Mouse (Mus musculus): ENCODE results near the gene Fgf10. TPM values are rescaled to one million over a fixed set of nuclear protein-coding genes. Genes with fewer than 3 reads are reported as not detected.

Gene Fgf10
- total RNA-seq, 4 experiments from 2014 or later: 10.3 to 15.9 (median 13.1) TPM

DNA sequence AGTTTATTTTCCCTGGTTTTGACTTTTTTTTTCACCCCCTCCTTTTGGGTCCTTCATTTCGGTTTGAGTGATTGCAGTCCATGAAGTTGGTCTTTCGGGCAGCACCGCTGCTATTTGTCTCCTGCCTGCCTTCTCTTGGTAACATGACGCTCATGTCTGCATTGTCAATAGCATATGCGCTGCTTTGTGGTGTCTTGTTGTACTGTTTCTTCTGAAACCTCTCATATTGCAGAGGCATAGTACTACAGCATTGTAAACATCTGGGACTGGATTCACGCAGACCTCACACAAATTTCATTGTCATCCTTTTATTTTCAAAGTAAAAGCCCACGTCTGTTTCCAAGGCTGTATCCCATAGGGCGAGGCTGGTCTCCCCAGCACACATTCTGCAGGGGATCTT is 46.7 kb downstream of the Fgf10 start:
- no peak for DNase-seq (ENCODE audit: low spot score in 2 of 2)

DNA sequence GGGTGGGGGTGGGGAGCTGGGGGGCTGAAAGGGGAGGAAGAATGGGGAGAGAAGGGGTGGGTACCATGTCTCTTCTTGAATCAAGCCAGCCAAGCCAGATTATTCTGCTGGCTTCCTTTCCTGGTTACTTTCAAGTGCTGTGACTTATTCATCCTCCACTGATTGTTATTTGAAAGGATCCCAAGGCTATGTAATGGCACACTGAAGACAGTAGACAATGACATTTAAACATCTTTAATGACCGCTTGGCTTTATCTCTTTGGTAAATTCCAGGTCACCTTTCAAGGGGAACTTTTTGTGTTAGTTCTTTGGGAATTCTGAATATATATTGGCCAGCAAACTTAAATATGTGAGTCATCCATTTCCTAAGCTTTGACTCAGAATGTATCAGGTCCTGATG is 47.1 kb downstream of the Fgf10 start:
- DNase-seq (ENCODE audit: low spot score in 2 of 2): no peak

DNA sequence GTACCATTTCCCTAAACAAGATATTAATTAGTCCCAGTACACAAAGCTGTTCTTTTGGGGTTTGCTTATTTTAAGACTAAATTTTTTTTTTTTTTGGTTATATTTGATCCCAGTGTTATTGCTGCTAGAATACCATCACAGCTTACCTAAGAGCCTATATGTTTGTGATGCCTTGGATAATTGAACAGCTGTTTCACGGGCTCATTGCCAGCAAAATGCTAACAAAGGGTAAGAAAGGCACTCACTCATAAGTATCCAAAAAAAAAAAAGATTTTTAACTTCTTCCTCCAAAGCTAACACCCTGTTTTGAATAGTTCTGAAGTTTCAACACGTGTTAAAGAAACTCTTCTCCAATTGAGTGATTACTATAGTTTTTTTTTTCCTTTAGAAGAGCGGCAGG is 48.8 kb downstream of the Fgf10 start:
- DNase-seq (ENCODE audit: low spot score in 2 of 2): no peak

DNA sequence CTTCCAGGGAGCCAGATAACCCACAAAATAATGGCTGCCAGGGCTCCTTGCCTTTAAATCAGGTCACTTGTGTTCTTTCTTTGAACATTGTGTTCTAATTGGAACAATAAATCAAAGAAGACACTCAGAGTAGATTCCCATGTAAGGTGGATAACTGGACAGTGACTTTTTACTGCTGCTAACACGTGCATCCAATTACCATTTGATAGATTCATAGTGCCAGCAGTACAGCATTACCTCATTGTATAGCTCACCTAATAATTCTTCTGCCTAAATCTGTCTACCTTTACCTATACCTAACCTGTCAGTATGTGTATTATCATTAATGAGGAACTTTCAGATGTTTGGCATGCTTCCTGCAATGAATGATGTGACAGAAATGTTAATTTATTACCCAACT is 52.1 kb downstream of the Fgf10 start:
- no peak for DNase-seq (ENCODE audit: low spot score in 2 of 2)

DNA sequence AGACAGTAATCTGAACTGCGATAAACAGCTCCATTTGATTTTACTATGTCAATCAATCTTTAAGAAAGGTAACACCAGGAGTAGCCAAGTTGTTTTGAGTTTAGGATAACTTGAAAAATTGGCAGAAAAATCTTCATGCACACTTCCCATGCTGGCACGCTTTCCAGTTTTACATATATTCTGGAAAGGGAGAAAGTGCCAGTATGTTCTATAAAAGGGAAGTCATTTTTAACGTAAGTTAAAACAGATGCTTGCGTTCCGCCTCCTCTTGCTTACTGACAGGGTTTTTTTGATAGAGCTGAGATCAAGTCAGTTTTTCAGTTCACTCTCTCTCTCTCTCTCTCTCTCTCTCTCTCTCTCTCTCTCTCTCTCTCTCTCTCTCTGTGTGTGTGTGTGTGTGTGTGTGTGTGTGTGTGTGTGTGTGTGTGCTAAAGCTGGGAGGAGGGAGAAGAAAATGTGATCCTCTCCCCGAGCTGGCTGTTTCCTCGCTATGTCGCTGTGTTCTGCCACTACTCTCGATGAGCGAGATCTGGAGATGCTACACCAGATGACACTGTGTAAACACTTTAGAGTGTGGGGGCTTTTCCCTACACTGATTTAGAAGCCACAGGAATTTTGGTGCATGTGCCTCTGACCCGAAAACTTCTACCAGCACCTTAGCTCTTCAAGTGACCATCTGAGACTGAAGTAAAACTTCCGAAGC is 62.4 kb downstream of the Fgf10 start:
- no peak for DNase-seq (ENCODE audit: low spot score in 2 of 2)

DNA sequence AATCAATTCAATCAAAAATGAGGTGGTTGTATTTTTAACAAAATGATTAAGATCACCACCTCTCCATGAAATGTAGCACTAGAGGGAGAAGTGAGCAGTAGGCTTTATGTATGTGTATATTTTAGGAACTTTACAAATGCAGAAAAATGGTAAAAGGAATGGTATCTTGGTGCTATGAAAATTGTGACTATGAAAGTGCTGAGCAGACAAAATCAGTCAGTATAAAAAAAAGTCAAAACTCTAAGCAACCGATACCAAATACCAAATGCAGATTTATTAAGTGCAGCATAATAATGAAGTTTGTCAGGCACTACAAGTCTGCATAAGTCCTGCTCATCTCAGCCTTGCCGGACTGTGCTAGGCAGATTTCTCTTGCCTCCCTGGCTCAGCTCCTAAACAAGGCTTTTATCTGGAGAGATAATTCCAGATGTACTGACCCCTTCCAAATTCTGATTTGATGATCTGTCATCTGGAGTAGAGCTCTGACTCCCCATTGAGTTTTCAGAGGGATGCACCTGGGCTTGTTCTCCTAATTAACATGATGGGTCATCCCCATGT is 70.3 kb downstream of the Fgf10 start:
- no peak for DNase-seq (ENCODE audit: low spot score in 2 of 2)

DNA sequence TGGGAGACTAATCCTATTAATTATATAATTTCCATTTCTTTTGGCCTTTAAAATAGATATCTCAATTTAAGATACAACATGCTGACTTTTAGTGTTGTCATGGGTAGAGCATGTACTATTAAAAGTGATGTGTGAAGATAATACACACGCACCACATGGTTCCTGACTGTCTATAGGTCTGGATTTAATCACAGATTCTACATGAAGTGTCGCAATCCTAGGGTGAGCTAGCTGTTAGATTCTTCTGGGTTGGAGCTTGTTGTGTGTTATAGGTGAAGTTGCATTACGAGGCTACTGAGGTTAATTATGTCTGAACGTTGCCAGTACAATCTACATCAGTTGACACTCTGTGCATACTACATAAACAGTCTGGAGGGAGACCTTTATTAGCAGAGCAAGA is 73.2 kb downstream of the Fgf10 start:
- DNase-seq (ENCODE audit: low spot score in 2 of 2): no peak

DNA sequence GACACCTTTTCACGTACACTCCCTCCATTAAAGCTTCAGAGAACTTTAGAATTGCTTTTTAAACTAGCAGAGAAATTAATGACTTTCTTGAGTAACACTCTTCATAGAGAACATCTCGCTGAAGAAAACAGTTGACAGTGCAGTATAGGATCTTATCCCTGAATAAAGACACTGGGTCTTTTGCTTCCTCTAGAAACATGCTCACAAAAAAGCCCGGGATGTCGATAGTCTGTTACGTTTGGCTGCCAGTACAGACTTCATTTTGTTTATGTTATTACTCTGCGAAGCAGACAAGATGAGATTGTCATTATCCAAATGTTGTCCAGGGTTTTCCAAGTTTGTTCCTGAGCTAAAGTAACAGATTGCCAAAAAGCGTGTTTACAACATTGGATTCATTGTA is 75.2 kb downstream of the Fgf10 start:
- DNase-seq (ENCODE audit: low spot score in 2 of 2): no peak

DNA sequence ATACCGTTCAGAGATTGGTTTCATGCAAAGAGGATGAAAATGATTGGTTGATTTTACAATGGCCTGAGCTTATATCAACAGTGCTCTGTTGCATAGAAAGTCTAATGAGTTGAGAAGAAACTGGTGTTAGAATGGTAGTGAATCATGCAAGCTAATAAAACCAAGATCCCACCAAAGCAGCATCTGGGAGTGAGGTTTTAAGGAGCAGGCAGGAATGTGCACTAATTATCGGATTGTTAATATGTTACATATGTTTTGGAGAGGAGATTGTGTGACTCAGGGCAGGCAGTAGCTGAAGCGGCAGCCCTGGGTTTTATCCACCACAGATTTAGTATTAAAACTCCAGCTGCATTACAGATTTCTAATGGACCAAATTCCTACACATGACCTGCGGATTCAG is 76.8 kb downstream of the Fgf10 start:
- DNase-seq (ENCODE audit: low spot score in 2 of 2): no peak

DNA sequence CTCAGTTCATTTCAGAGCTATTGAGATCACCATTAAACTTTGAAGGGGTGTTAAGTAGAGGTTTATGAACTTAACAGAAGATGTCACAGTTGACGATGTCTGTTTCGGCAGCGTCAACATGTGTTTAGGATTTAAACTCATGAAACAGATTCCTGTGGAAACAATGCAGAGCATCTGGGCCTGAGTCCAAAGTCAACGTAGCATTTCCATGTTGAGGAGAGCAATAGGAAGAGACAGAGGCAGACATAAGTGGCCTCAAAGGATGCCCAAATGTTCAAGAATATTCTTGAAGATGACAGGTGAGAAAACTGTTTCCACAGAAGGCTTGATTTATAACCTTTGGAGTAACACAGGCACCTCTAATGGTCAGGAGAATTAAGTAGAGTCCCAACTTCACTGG is 84.4 kb downstream of the Fgf10 start:
- DNase-seq (ENCODE audit: low spot score in 2 of 2): no peak

DNA sequence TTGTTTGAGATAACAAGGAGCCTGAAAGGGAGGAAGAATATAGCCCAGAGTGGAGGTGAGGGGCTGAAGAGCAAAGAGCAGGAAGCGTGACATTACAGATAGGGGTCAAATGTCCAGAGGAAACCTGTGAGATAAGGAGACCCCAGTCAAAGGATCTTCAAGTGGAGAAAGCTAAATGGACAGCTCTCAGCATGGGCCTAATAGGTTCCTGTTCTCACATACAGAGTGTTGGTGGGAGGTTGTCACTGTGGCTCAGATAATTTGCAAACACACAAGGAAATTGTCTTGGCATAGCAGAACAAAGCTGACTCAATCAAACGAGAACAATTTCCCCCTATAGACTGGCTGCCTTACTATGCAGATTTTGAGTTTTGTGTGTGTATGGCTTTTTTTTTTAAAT is 89.4 kb downstream of the Fgf10 start:
- no peak for DNase-seq (ENCODE audit: low spot score in 2 of 2)

DNA sequence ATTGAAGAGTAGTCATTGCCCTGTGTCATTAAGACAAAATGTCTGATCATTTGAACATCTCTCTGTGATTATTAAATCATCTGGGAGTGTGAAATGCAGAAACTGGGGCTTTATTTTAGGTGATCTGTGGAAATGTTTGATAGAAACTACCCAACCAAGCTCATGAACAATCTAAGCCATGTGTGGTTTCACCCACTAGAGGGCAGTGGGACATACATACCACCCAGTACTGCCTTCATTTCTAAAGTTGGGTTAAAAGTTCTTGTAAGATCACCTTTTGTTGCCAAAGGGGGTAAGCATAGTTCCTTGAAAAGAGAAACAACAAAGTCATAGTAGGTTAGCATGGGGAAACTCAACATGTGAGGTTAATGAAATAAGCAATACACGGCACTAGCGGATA is 93.4 kb downstream of the Fgf10 start:
- no peak for DNase-seq (ENCODE audit: low spot score in 2 of 2)

DNA sequence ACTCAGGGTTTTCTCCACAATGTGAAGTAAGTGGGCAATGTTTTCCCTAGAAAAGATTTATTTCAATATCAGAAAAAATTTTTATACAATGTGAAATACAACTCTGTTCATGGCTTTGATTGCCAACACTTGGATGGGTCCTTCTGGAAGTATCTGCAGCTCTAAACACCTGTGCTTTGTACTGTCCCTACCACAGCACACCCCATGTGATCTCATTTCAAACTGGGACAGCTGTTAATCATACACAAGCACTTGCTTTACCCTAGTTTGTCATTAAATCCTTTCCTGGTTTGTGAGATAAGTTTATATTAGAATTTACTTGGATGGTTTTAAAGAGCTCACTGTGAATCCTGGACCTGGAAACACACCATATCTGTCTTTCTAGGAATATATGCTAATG is 102.6 kb downstream of the Fgf10 start:
- no peak for DNase-seq (ENCODE audit: low spot score in 2 of 2)

DNA sequence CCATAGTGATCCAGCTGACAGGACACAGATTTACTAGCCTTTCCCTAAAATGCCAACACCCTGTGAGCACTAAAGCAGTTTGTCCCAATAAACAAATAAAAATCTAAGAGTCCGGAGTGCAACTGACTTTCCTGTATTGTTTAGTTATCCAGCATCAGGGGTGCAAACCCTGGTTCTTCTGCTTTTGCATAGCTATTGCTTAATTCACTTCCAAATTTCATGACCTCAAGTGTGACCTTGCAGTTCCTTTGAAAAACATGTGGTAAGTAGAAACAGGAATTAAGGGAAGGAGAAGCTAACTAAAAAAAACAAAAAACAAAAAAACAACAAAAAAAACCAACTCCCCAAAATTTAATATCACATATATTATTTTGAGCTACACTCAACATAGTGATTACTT is 105.6 kb downstream of the Fgf10 start:
- no peak for DNase-seq (ENCODE audit: low spot score in 2 of 2)

DNA sequence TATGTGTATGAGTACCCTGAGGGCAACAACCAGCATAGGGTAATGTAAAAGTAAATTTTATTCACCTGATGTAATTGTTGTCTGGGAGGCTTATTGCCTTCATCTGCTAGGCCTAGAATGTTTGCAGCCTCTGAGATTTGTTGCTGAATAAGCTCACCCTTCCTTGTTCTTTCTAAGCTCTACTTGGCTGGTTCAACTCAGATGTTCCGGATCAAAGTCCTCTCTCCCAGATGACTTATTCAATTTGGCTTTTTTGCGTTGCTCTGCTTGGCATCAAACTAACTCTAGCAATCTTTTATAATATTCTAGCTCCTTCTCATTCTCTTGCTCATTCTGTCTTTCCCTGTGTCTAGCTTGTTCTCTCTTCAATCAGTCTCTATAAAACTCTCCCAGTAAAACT is 109.6 kb downstream of the Fgf10 start:
- no peak for DNase-seq (ENCODE audit: low spot score in 2 of 2)

DNA sequence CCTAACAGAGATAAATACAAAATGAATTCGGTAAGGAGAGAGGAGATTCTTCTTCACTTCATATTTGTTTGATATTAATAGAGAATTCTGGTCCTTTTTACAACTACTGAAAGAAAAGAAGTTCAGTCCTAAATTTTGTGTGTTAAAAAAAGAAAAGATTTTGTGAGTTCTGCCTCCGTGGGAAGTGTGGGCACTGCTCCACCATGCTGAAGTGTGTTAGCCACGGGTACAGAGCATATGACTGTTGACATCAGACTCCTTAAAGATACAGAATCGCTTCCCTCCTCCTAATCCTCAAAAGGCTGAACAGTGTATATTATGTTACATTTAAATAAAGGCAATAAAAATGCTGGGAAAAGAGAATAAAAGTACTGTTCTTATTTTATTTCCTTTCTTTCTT is 122.2 kb downstream of the Fgf10 start:
- no peak for DNase-seq (ENCODE audit: low spot score in 2 of 2)

DNA sequence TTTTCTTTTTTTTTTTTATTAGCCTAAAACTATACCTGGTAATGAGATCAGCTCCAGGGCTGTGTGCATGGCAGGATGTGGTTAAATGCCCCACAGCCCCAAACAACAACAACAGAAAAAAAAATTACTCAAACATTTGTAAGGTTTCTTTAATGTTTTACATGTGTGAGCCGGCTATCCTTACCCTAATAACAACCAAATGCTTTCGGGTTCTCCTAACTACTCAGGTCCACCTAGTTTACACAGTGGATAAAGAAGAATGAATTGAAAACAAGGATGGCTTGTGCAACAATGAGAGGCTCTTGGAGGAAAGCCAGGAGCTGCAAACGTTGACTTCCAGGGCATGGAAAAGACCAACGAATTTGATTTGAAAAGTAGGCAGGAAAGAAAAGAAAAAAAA is 122.6 kb downstream of the Fgf10 start:
- no peak for DNase-seq (ENCODE audit: low spot score in 2 of 2)

DNA sequence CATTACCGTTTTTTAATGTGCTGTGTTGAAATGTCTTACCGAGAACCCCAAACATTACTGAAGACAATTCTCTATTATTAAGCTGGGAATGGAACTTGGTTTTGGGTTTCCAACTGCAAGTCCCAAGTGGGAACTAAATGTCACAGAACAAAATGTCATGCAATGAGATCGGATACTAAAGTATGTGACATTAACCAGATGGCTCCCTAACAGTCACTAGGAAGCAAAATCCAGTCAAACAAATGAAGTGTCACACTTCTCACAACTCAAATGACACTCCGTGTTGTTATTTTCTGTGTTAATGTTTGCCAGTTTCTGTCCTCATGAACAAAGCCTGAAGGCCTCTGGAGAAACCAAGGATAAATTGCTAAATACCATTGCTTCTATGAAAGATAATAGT is 130.6 kb downstream of the Fgf10 start:
- no peak for DNase-seq (ENCODE audit: low spot score in 2 of 2)

DNA sequence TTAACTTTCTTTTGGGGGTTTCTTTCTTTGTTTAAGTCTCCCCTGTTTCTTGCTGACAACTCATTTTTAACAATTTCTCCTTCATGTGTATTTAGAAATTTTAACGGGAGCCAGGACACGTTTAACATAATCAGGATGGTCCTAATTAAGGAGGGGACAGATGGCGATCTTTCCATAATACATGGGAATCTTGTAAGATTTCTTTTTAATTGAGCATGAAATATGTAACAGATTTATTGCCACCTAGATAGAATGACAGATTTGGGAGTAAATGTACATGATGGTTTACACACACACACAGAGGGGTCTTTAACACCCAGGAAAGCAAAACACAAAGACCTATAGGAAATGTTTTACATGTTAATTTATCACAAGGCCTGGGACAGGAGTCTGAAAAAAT is 137.1 kb downstream of the Fgf10 start:
- no peak for DNase-seq (ENCODE audit: low spot score in 2 of 2)

DNA sequence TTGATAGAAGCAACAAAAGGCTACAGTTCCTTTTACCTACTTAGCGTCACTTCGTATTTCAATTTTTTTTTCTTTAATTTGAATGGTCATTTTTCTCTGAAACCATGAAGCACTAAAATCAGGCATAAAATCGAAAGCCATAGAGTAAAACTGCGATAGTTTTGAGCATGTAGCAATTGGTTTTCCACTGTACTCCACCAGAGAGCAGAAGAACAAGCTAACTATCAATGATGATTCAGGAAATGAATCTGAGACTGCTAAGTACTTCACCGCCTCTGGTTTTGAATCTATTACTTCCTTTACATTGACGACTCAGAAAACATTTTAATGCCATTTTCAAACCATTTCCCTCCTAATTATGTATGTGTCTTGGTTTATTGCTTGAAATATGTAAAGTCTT is 150.2 kb downstream of the Fgf10 start:
- DNase-seq (ENCODE audit: low spot score in 2 of 2): no peak

DNA sequence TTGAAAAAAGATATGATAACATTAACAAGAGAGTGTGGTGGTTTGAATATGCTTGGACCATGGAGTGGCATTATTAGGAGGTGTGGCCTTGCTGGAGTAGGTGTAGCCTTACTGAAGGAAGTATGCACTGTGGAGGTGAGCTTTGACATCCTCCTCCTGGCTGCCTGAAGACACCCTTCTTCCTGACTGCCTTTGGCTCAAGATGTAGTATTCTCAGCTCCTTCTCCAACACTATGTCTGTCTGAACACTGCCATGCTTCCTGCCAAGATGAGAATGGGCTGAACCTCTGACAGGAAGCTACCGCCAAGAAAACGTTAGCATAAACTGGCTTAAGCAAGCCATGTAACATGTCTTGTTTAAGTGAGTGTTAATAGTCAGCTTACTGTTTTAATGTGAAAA is 153.5 kb downstream of the Fgf10 start:
- no peak for DNase-seq (ENCODE audit: low spot score in 2 of 2)

DNA sequence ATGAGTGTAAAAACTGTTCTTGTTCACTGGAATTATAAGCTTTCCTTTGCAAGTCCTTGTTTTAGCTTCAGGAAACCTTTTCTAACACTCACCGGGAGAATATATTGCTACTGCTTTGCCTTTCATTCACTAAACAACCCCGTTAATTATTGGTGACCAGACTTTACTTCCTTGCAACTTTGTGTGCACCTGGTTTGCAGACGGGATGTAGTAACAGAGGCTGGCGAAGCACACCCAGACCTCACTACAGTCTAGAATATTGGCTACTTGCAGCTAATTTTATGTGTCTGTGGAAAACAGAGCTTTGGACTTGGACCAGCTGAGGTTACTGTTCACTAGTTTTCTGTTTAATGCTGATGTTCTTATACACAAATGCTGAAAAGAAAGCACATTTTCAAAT is 155.5 kb downstream of the Fgf10 start:
- no peak for DNase-seq (ENCODE audit: low spot score in 2 of 2)

DNA sequence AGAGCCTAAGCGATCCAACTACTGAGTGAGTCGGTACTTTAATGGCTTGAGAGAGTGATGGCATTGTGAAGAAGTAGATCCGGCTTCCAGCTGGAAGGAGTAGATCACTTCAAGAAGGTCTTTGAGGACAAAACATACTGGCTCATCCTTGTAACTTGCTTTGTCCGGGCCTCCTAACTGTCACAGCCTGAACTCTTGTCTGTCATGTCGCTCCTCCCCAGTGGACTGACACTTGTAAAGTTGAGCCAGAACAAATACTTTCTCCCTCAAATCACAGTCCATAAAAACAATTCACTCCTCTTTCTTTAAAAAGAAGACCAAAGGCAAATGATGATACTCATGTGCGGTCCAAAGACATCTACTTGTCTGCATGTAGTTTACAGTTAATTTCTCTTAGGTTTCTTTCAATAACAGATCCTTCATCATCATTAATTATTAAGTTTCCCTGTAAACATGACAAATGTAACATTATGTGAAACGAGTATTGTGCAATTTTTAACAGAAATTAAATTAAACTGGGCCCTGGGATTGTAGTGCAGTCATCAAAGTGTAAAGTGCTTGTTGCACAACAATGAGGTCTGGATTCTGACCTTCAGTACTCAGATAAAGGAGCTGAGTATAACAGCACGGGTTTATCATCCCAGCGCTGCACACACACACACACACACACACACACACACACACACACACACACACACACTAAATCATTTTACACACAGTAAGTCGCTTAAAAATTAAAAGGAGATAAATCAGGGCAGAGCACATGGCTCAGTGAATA is 159.2 kb downstream of the Fgf10 start:
- DNase-seq (ENCODE audit: low spot score in 2 of 2): no peak

Data from layer of hippocampus, adult 8-10 months (tissue).